Mouse (Mus musculus) bone marrow, adult 2 months (tissue): ENCODE measurements around the gene Trak1. TPM values are rescaled to one million over a fixed set of nuclear protein-coding genes. Genes with fewer than 3 reads are reported as not detected.

Experiments used
- H3K27ac ChIP-seq: fragments of 200-500 bp; 2 replicates; pipeline ENCODE4 v1.5.1; 2012; ENCODE audit warnings: low read depth, mild to moderate bottlenecking, control low read depth, inconsistent platforms, low read length; ENCODE audit not compliant: control insufficient read depth, poor library complexity, insufficient read depth
- H3K4me1 ChIP-seq: fragments of 200-500 bp; 2 replicates; pipeline ENCODE4 v1.6.1; 2011; ENCODE audit warnings: low read length; ENCODE audit not compliant: control insufficient read depth, insufficient read depth
- H3K4me3 ChIP-seq: fragments of 200-500 bp; replicated peaks from 2 replicates; pipeline ENCODE3; 2011; ENCODE audit warnings: mild to moderate bottlenecking, low read depth, low read length, control low read depth; ENCODE audit not compliant: control insufficient read depth
- CTCF ChIP-seq: fragments of 200-500 bp; IDR thresholded peaks from 2 replicates; pipeline ENCODE4 v1.5.1; 2011; ENCODE audit warnings: low read length, control low read depth; ENCODE audit not compliant: control insufficient read depth, insufficient read depth
- POLR2A ChIP-seq: fragments of 200-500 bp; IDR thresholded peaks from 2 replicates; pipeline ENCODE4 v1.6.1; 2011; ENCODE audit warnings: low read depth, mild to moderate bottlenecking, control low read depth, low read length, borderline replicate concordance; ENCODE audit not compliant: control insufficient read depth
- WGBS: fragments of 180-500 bp; shearing (Covaris S2); methylation state at CpG from one replicate; pipeline ENCODE4 v1.1.7; 2018; 5-methylcytosine and 5-hydroxymethylcytosine counted together
- polyA plus RNA-seq: library from polyadenylated mRNA; stranded (reverse); fragments of >200 nt; gene quantifications from 2 replicates; pipeline ENCODE4 v1.2.4, GENCODE M21; 2011; ENCODE audit warnings: low replicate concordance; ENCODE audit not compliant: missing spikeins, insufficient read depth, insufficient read length

Trak1 gene
- polyA plus RNA-seq, 1 experiment, result 29.4 TPM

DNA sequence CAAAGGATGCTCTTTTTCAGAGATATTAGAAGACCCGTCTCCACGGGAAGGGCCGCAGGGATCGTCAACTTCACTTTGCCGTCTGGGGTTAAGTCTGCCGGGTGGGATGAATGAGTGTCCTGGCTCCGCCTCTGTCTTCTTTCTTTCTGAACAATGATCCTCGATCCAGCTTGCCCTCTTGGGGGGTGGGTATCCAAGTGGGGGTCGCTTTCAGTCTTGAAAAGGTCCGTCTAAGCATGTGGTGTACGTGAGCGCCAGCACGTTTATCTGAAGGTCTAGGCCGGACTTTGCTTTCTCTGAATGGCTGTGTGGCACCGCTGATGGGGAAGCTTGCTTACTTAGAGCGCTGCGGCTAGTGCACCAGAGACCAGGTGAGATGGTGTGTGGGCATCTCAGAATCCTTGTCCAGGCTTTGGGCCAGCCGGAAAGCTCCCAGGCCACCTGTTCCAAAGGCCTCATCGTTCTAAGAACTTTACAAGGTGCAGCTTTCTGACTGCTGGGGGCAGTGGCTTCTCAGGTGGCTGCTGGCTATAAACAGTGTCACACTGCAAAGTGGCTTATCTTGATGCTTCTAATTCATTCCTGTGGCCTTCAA is 2.8 kb downstream of the Trak1 start:
- H3K4me1 ChIP-seq, result peaks cover 9% of the 10 kb centered on the region; the same call in 1 of the 2 replicates

DNA sequence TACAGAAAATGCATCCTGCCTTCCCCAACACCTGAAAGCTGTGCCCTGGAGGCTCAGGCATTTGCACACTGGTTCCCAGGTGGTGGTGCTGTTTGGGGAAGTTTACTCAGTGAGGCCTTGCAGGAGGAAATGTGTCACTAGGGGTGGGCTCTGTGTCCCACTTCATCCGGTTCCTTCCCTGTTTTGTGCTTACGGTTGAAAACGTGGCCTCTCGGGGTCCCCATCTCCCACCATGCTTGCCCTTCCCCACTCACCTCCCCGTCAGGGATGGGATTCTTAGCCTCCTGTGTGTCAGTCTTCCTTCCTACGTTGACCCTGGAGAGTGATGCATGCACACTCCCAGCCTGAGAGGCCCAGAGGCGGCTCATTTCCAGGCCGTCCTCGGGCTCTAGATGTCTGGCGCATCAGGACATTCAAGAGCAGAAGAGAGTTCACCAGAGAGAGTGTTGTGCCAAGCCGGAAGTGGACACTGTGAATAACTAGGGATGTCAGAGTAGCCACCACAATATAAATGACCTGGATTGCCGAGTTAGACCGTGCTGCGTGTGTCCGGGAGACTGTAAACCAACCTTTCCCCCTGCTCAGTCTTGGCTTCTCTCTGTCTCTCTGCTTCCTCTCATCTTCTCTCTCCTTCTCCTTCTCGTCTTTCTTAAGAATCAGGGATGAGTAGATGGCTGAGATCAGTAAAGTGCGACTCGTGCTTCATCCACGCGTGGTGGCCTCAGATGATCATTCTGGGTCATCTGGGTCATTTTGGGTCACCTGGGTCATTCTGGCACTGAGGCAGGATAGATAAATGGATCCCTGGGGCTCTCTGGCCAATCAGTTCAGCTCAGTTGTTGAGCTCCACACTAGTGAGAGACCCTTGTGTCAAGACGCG is 4.0 kb downstream of the Trak1 start:
- 54% methylated on average over 22 of the region's 22 CpGs for WGBS
- H3K4me3 ChIP-seq, result peak overlapping the region; percentile 9

More for the DNA sequence above, 2.8 kb downstream of the Trak1 start:
- H3K27ac ChIP-seq, result no peak overlapping the region
- H3K4me3 ChIP-seq, result no peak overlapping the region
- 83% methylated on average over 19 of the region's 19 CpGs for WGBS
- TF ChIP-seq CTCF, result no peak

DNA sequence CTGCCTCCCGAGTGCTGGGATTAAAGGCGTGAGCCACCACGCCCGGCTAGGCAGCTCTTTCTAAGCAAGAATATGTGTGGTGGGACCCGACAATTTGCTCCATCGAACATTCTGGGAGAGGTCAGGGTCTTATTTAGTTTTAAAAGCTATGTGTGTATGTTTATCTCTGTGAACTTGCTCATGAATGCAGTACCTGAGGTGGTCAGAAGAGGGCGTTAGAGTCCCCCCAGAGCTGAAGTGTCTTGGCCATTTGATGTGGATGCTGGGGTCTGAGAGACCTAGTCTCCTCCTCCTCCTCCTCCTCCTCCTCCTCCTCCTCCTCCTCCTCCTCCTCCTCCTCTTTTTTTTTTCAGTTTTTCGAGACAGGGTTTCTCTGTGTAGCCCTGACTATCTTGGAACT is 5.2 kb downstream of the Trak1 start:
- WGBS, result 73% methylated on average over 7 of the region's 8 CpGs
- no peak overlapping the region for H3K4me3 ChIP-seq
- TF ChIP-seq CTCF (peak; percentile 38; the same call in 1 of the 2 replicates), POLR2A (no peak)
- no peak overlapping the region for H3K27ac ChIP-seq
- peaks cover 9% of the 10 kb centered on the region; the same call in 1 of the 2 replicates for H3K4me1 ChIP-seq

More for the DNA sequence above, 4.0 kb downstream of the Trak1 start:
- H3K4me1 ChIP-seq, result peaks cover 9% of the 10 kb centered on the region; the same call in 1 of the 2 replicates
- peak overlapping the region; percentile 38; the same call in 1 of the 2 replicates for H3K27ac ChIP-seq
- TF ChIP-seq POLR2A, result no peak
- peak; percentile 26; the same call in 1 of the 2 replicates for TF ChIP-seq CTCF

DNA sequence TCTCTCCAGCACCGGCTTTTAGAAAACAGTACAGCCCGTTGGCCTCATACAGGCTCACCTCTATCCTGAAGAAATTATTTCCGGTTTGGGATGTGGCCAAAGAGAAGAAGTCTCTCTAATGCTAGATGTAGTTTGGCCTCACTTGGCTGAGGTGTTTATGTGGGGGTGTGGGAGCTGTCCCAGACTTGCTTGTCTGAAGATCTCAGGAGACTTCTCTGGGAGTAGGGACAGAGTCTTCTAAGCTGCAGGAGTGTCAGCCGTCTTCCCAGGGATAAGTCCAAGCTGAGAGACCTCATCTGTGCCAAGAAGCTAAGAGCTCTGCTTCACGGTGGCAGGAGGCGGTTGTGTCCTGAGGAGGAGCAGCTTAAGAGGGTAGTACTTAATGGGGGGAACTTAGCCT is 5.8 kb downstream of the Trak1 start:
- Histone ChIP-seq H3K4me3 (no peak overlapping the region), H3K27ac (no peak overlapping the region), H3K4me1 (peaks cover 9% of the 10 kb centered on the region; the same call in 1 of the 2 replicates)
- TF ChIP-seq POLR2A (no peak), CTCF (no peak)
- WGBS, result 69% methylated on average over 6 of the region's 6 CpGs

DNA sequence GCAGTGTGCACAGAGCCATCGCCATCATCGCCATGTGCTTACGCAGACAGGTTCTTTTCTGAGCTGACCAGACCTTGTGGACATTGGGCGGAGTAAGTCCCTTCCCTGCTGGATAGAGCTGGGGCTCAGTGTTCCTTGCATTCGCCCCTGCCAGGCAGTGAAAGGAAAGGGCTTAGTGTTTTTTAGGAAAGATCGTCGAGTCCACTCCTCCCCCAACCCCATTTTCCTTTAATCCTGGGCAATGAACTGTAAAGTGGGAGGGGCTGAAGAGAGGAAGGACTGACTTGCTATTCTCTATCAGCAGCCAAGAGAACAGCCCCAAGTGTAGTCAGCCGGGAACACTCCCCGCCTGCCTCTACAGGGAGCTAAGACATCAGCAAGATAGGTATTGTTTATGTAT is 6.4 kb downstream of the Trak1 start:
- no peak overlapping the region for H3K4me3 ChIP-seq
- 76% methylated on average over 9 of the region's 9 CpGs for WGBS
- no peak overlapping the region for H3K27ac ChIP-seq
- TF ChIP-seq POLR2A, result no peak
- TF ChIP-seq CTCF, result no peak
- H3K4me1 ChIP-seq, result peaks cover 9% of the 10 kb centered on the region; the same call in 1 of the 2 replicates

DNA sequence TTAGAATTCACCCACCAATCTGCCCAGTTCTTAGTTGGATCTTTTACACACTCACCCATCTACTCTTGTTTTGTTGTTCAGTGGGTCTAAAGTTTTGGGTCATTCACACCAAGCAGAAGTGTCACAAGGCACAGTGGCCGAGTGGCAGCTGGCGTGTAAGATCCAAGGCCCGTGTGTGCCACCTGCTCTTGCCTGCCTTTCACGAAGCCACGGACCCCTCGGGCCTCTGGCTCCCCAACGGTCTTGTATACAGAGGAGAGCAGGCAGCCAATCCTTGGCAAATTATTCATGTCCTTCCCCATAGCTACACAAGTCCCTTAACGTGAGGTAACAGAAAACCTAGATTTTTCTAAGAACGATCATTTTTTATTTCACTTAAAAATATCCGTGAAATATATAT is 7.2 kb downstream of the Trak1 start:
- 70% methylated on average over 10 of the region's 10 CpGs for WGBS
- peaks cover 5% of the 10 kb centered on the region; the same call in 1 of the 2 replicates for H3K4me1 ChIP-seq
- no peak for TF ChIP-seq CTCF
- no peak for TF ChIP-seq POLR2A
- no peak overlapping the region for H3K27ac ChIP-seq
- H3K4me3 ChIP-seq, result no peak overlapping the region

DNA sequence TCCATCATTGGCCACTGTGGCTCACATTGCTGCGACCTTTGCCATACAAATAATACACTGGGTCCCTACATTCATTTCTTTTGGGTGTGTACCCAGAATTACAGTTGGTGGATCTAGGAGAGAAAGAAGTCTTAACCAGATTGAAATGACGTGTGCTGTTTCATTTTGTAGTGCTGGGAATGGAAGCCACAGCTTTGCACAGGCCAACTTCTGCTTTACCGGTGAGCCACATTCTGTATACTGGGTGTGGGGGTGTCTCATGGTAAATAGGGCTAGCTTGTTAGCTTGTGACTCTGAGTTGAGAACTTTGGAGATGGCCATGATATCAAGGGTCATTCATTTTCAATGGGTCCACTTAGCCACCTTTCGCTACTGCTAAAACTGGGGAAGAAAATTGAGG is 8.2 kb downstream of the Trak1 start:
- Histone ChIP-seq H3K4me3 (no peak overlapping the region), H3K27ac (no peak overlapping the region), H3K4me1 (peaks cover 5% of the 10 kb centered on the region; the same call in 1 of the 2 replicates)
- TF ChIP-seq CTCF (no peak), POLR2A (no peak)
- WGBS, result 48% methylated on average over 4 of the region's 4 CpGs

DNA sequence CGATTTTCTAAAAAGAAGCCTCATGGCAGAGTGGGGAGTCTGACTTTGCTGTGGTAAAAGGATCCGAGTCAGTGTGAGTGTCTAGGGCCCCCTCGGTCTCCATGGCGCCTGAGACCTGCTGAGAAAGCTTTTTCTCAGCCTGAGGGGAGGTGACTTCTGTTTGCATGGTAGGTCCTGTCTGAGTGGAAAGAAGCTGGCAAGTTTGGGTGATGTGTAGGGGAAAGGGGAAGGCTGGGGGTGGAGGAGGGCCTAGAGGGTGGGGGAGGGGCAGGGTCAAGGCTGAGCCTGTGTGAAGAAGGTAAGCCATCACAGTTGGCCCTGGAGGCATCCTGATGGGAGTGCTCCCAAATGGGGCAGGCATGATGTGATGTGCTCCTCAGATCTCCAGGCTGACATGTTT is 12.0 kb downstream of the Trak1 start:
- 66% methylated on average over 4 of the region's 4 CpGs for WGBS
- H3K27ac ChIP-seq, result no peak overlapping the region
- H3K4me3 ChIP-seq, result no peak overlapping the region
- TF ChIP-seq POLR2A (no peak), CTCF (no peak)
- no peaks in the 10 kb centered on the region; the same call in 1 of the 2 replicates for H3K4me1 ChIP-seq
